Mouse (Mus musculus) midbrain, embryonic 12.5 days (tissue): ENCODE results near the gene Pmpcb. TPM values are rescaled to one million over a fixed set of nuclear protein-coding genes. Genes with fewer than 3 reads are reported as not detected.
"Not testable (repeated sequence)": the region's sequence is repeated elsewhere in the genome, so short reads cannot be mapped to it uniquely, and the experiment has no call there.

Experiments used
- ATAC-seq: fragments of 200-750 bp; cut with Nextera tagmentation; 2 replicates; pipeline ENCODE4 v1.8.0; 2017; ENCODE audit warnings: low read depth, moderate TSS enrichment, moderate library complexity; ENCODE audit not compliant: low FRiP score
- H3K27ac ChIP-seq: fragments of 300-500 bp; sonication (generic); replicated peaks from 2 replicates; pipeline ENCODE4 v1.5.1; 2016; ENCODE audit warnings: mild to moderate bottlenecking
- H3K27me3 ChIP-seq: fragments of 300-500 bp; sonication (generic); 2 replicates; pipeline ENCODE4 v1.6.1; 2016; ENCODE audit warnings: mild to moderate bottlenecking
- H3K36me3 ChIP-seq: fragments of 300-500 bp; sonication (generic); 2 replicates; pipeline ENCODE4 v1.6.1; 2016
- H3K4me1 ChIP-seq: fragments of 300-500 bp; sonication (generic); 2 replicates; pipeline ENCODE4 v1.6.1; 2016
- H3K4me2 ChIP-seq: fragments of 300-500 bp; sonication (generic); replicated peaks from 2 replicates; pipeline ENCODE4 v1.6.1; 2016; ENCODE audit warnings: mild to moderate bottlenecking, moderate library complexity
- H3K4me3 ChIP-seq: fragments of 300-500 bp; sonication (generic); 2 replicates; pipeline ENCODE4 v1.5.1; 2016; ENCODE audit warnings: mild to moderate bottlenecking
- H3K9ac ChIP-seq: fragments of 300-500 bp; sonication (generic); replicated peaks from 2 replicates; pipeline ENCODE4 v1.6.1; 2016; ENCODE audit warnings: mild to moderate bottlenecking, moderate library complexity
- H3K9me3 ChIP-seq: fragments of 300-500 bp; sonication (generic); 2 replicates; pipeline ENCODE4 v1.6.1; 2016; ENCODE audit warnings: mild to moderate bottlenecking
- WGBS: fragments of 180-500 bp; shearing (Covaris S2); methylation state at CpG from one replicate; pipeline ENCODE4 v1.1.7; 2016; 5-methylcytosine and 5-hydroxymethylcytosine counted together
- polyA plus RNA-seq: library from polyadenylated mRNA; unstranded; fragments of >200 nt; fragmentation: Nextera tagmentation; extraction: Ambion mirVana; gene quantifications from 2 replicates; pipeline ENCODE4 v1.2.1, GENCODE M21; 2016

The Pmpcb gene
- polyA plus RNA-seq, 1 experiment from 2014 or later, result 90.8 TPM

DNA sequence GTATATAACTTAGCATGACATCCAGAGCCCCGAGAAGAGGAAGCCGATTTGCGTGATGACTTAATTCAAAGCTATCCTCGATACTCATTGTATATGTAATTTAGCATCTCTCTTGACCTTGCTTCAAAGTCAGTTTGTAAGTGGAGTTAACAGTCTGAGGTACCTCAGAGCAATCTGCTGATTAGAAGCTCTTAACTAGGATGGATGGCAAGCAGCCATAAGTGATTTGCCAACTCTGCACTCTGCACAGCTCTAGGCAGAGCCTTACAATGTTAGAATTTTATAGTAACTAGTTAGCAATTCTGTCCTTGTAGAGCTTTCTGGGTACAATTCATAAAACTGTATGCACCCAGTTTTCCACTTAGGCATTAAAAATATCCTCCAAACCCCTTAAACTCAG lies 30.4 kb upstream of the Pmpcb start:
- WGBS, result 96% methylated on average over 4 of the region's 4 CpGs
- no peak for ATAC-seq
- H3K27ac ChIP-seq, result no peak overlapping the region

DNA sequence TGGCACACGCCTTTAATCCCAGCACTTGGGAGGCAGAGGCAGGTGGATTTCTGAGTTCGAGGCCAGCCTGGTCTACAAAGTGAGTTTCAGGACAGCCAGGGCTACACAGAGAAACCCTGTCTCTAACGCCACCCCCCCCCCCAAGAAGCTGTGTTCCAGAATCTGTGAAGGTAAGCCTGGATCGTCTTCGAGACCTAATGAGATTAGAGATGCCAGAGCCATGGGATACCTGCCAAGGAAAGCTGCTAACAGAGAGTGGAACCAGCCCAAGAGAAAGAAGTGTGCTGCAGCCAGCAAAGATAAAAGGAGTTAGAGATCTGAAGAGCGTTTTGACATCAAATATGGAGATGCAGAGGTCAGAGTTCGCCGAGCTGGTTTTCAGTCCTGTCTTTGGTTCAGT lies 28.9 kb upstream of the Pmpcb start:
- H3K4me2 ChIP-seq, ATAC-seq, H3K4me1 ChIP-seq, H3K9me3 ChIP-seq, H3K36me3 ChIP-seq, H3K4me3 ChIP-seq, H3K27me3 ChIP-seq, H3K9ac ChIP-seq, H3K27ac ChIP-seq: not testable (repeated sequence)
- WGBS, result 78% methylated on average over 8 of the region's 8 CpGs

More for the DNA sequence above, 30.4 kb upstream of the Pmpcb start:
- Histone ChIP-seq H3K27me3 (no peaks in the 10 kb centered on the region), H3K9ac (no peak overlapping the region), H3K4me3 (no peak overlapping the region), H3K4me2 (no peak overlapping the region), H3K4me1 (no peaks in the 10 kb centered on the region), H3K36me3 (no peaks in the 10 kb centered on the region), H3K9me3 (no peaks in the 10 kb centered on the region; the same call in 1 of the 2 replicates)

DNA sequence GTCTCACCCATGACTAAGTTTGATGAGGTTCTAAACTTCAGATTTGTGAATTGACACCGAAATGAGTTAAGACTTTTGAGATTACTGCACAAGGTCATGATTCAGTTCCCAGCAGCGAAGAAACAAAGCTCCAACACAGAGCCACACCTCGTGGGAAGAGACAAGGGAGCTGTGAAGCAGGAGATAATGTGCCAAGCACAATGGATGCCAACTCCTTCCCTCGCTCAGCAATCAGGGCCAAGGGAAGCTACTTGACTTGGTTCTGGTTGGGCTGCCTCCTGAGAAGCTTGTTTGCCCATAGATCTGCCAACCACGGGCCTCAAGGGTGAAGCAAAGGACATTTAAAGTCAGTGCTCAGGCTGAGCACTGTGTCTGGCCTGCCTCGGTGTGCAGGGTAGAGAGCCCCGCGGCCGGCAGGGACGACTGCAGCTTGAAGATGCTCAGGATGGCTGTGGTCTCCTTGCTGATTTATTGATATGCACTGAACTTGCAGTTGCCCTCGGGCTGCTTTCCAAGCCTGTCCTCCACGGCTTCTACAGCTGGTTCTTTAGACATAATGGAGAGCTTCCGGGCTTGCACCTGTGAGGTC lies 24.7 kb upstream of the Pmpcb start:
- Histone ChIP-seq H3K4me2 (no peak overlapping the region), H3K9ac (no peak overlapping the region), H3K4me3 (no peak overlapping the region), H3K9me3 (no peaks in the 10 kb centered on the region; the same call in 1 of the 2 replicates), H3K27ac (no peak overlapping the region), H3K27me3 (no peaks in the 10 kb centered on the region), H3K4me1 (no peaks in the 10 kb centered on the region), H3K36me3 (no peaks in the 10 kb centered on the region)
- ATAC-seq, result no peak
- WGBS, result 76% methylated on average over 13 of the region's 13 CpGs

DNA sequence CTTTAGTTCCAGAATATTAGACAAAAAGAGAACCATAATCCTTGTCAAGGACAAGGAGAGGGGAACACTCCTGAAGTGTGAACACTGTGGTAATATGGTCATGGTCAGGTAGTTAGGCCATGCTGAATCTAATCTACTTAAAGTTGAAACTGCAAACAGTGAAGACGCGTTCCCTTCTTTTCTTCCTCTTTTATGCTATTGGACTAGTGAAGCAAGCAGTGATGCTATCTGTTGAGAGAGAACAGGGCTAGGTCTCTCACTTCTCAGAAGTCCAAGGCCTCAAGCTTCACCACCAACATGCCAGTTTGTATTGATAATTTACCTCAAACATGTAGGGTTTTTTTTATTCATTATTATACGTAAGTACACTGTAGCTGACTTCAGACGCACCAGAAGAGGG lies 22.5 kb upstream of the Pmpcb start:
- ATAC-seq, result no peak
- no peak overlapping the region for H3K9ac ChIP-seq
- H3K4me3 ChIP-seq, result no peak overlapping the region
- no peak overlapping the region for H3K4me2 ChIP-seq
- H3K9me3 ChIP-seq, result no peaks in the 10 kb centered on the region
- 0 out of 2 replicates have a peak, but pooled peaks cover 4% of the 10 kb centered on the region for H3K4me1 ChIP-seq
- 93% methylated on average over 4 of the region's 4 CpGs for WGBS
- no peaks in the 10 kb centered on the region for H3K36me3 ChIP-seq
- no peaks in the 10 kb centered on the region for H3K27me3 ChIP-seq
- H3K27ac ChIP-seq, result no peak overlapping the region

DNA sequence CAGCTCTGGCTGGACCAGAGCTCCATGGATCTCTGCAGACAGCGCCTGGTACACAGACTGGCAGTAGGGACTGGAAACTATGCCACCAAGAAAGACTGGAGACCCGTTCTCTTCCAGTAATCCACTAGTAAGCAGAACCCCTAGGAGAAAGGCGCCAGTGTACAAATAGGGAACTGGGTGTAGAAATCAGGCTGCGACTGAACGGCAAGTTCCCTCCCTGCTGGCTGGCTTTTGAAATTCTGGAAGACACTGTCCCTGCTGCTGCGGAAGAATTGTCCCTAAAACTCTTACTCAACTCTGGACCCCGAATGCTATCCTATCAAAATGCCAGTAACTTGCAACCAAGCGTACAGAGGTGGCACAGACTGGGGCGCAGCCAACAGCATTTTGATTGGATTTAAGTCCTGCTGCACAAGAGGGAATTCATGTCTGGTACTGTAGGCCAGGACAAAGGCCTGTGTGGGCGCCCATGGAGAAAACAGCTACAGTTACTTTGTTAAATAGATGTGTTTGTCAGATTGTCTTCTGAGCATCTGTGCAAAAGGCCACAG lies 19.7 kb upstream of the Pmpcb start:
- H3K4me3 ChIP-seq, result no peak overlapping the region
- H3K9ac ChIP-seq, result no peak overlapping the region
- no peak overlapping the region for H3K27ac ChIP-seq
- no peaks in the 10 kb centered on the region for H3K9me3 ChIP-seq
- H3K4me1 ChIP-seq, result 0 out of 2 replicates have a peak, but pooled peaks cover 4% of the 10 kb centered on the region
- no peaks in the 10 kb centered on the region for H3K27me3 ChIP-seq
- H3K36me3 ChIP-seq, result no peaks in the 10 kb centered on the region
- no peak for ATAC-seq
- no peak overlapping the region for H3K4me2 ChIP-seq
- WGBS, result 85% methylated on average over 10 of the region's 10 CpGs

DNA sequence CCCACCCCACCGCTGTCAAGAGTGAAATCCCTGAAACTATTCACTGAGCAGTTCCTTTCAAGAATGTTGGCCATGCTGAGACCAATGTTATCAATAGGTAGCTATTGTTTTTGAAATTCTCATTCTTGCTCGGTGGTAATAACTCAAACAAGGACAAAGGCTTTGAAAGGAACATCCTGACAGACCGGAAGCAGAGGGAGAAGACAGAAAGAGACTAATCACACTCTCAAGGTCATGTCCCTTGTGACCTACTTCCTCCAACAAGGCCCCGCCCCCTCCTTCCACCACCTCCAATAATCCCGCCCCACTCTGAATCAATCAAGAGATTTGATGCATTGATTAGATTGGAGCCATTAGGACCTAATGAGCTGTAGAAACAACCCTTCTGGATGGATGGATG lies 18.4 kb upstream of the Pmpcb start:
- ATAC-seq, result no peak
- no peak overlapping the region for H3K27ac ChIP-seq
- 87% methylated on average over 5 of the region's 5 CpGs for WGBS
- H3K4me2 ChIP-seq, result no peak overlapping the region
- H3K9me3 ChIP-seq, result no peaks in the 10 kb centered on the region
- H3K9ac ChIP-seq, result no peak overlapping the region
- no peaks in the 10 kb centered on the region for H3K27me3 ChIP-seq
- H3K4me3 ChIP-seq, result no peak overlapping the region
- no peaks in the 10 kb centered on the region for H3K36me3 ChIP-seq
- 0 out of 2 replicates have a peak, but pooled peaks cover 4% of the 10 kb centered on the region for H3K4me1 ChIP-seq

DNA sequence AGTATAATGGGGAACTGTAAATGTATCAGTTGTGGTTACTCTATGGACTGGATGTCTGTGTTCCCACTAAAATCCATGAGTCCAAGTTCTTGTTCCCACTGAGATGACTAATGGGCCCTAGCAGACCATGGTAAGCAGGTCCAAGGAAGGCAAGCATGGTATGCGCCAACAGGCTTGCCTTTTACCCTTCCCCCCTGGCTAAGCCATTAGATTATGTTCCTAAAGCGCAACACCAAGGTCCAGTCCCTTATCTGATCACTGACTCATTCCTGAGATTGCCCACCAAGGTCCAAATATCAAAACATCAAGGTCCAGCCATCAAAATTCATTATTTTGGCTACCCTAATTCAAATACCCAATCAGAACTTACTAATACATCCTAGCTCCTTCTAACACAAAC lies 17.7 kb upstream of the Pmpcb start:
- H3K4me3 ChIP-seq, result no peak overlapping the region
- H3K27me3 ChIP-seq, result no peaks in the 10 kb centered on the region
- H3K9ac ChIP-seq, result no peak overlapping the region
- peaks cover 9% of the 10 kb centered on the region for H3K4me1 ChIP-seq
- no peak for ATAC-seq
- 96% methylated on average over 2 of the region's 2 CpGs for WGBS
- no peak overlapping the region for H3K27ac ChIP-seq
- no peaks in the 10 kb centered on the region for H3K9me3 ChIP-seq
- no peak overlapping the region for H3K4me2 ChIP-seq
- H3K36me3 ChIP-seq, result no peaks in the 10 kb centered on the region

DNA sequence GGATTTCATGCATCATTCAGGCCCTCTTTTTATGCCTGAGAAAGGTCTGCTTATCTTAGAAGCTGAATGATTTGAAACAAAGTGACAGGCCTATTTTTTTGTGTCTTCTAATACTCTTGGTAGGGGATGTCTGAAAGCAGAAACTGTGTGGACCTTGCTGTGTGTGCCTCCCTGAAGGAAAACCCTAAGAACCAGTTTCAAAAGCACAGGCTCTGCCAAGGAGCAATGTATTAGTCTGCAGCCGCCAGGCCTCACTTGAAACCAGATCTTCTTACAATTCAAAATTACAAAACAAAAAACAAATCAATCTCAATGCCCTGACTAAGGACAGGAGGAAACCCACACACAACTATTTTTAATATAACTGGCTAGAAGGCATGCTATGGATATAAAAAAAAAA lies 12.5 kb upstream of the Pmpcb start:
- no peaks in the 10 kb centered on the region for H3K36me3 ChIP-seq
- no peak overlapping the region for H3K9ac ChIP-seq
- 21% methylated on average over 1 of the region's 1 CpGs for WGBS
- no peak overlapping the region for H3K4me2 ChIP-seq
- no peaks in the 10 kb centered on the region for H3K9me3 ChIP-seq
- no peak overlapping the region for H3K4me3 ChIP-seq
- peak; percentile 57 for ATAC-seq
- peaks cover 19% of the 10 kb centered on the region for H3K4me1 ChIP-seq
- no peaks in the 10 kb centered on the region for H3K27me3 ChIP-seq
- peak overlapping the region; percentile 92 for H3K27ac ChIP-seq

DNA sequence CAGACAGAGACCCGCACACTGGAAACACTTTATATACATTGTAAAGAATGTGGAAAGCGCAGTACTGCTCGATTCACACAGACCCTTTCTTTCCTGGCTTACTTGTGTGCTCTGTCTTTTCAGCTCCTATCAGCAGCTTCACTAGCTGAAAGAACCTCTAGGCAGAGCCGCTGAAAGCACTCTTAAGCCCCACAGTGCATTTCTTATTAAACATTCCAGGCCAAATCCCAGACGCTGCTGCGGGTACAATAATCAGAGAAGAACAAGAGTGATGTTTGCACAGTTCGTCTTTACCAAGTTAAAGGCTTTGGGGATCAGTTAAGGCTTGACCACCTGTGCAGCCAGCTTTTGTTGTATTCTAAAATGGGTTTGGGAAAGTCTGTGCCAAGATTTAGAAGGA lies 12.1 kb upstream of the Pmpcb start:
- peaks cover 19% of the 10 kb centered on the region for H3K4me1 ChIP-seq
- H3K9ac ChIP-seq, result no peak overlapping the region
- no peak overlapping the region for H3K4me3 ChIP-seq
- ATAC-seq, result peak; percentile 84
- peak overlapping the region; percentile 92 for H3K27ac ChIP-seq
- WGBS, result 11% methylated on average over 7 of the region's 7 CpGs
- H3K27me3 ChIP-seq, result no peaks in the 10 kb centered on the region
- no peaks in the 10 kb centered on the region for H3K9me3 ChIP-seq
- no peak overlapping the region for H3K4me2 ChIP-seq
- no peaks in the 10 kb centered on the region for H3K36me3 ChIP-seq

DNA sequence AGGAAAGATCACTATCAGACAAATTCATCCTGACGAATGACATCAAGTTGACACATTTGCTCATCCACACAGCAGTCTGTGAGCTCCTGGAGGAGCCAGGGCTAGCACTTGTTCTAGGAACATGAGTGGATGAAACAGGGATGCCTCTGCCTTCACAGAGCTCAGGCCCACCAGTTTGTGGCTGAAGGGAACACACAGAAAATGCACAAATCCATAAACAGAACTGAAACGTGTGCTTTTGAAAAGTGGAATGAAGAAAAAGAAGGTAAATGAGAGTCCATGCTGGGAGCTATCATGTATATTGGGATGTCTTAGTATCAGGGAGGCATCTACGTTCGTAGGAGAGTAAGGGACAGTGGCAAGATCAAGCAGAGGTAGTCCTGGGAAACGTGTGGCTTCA lies 7.8 kb upstream of the Pmpcb start:
- no peak for ATAC-seq
- Histone ChIP-seq H3K4me3 (no peak overlapping the region), H3K4me1 (peaks cover 44% of the 10 kb centered on the region), H3K9me3 (no peaks in the 10 kb centered on the region), H3K27me3 (no peaks in the 10 kb centered on the region), H3K4me2 (no peak overlapping the region), H3K36me3 (no peaks in the 10 kb centered on the region), H3K27ac (no peak overlapping the region), H3K9ac (no peak overlapping the region)
- WGBS, result 85% methylated on average over 5 of the region's 5 CpGs

DNA sequence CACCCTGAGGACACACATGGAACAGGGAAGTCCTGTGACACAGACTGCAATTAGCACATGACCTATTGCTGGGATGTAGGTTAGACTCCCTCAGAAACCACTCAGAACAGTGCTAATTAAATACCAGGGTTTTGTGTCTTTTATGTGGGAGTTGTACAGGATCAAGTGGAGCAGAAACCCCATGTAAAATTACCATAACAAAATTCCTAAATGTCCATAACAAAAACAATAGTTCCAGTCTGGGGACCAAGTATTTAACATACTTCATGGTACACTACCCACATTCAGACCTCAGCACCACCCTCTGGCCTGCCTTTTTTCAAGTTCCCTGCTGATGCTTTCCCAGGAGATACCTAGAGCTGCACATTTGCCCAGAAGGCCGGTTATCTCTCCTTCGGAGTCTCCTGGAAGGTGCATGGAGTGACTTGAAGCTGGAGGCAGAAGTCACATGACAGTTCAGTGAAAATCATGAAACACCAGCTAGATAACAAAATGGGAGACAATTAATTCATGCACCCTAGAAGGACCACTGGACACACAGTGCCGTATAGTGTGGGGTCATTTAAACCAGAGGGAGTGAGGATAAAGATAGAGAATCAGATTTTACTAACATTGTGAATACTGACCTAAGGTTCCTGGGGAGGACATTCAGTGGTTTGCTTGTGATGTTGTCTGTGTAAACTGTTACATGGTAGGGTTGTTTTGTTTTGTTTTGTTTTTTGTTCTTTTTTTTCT lies 4.6 kb upstream of the Pmpcb start:
- Histone ChIP-seq H3K9ac (no peak overlapping the region), H3K4me2 (0 out of 2 replicates have a peak overlapping the region, but pooled peaks have one; percentile 17), H3K9me3 (no peaks in the 10 kb centered on the region), H3K27ac (peak overlapping the region; percentile 92), H3K36me3 (no peaks in the 10 kb centered on the region), H3K4me3 (no peak overlapping the region), H3K4me1 (peaks cover 40% of the 10 kb centered on the region), H3K27me3 (no peaks in the 10 kb centered on the region)
- ATAC-seq, result peak; percentile 47
- 13% methylated on average over 3 of the region's 3 CpGs for WGBS

DNA sequence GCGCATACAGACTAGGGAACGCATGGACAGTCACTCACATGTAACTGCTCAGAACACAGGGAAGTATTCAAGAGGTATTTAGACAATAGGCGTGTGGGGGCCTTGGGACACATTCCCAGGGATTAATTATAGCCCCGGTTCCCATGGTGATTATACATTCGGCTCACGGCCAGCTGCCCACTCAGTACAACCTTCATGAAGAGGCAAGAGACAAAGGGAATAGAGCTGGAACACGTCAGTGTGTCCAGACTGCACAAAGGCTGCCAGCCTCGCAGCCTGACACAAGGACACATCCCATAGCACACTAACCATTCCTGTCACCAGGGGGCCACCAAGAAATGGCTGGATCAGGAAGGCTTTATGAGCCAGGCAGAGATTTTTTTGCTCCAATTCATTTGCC lies 4.0 kb upstream of the Pmpcb start:
- Histone ChIP-seq H3K4me1 (peaks cover 45% of the 10 kb centered on the region), H3K4me3 (no peak overlapping the region)

More for the DNA sequence above, 4.0 kb upstream of the Pmpcb start:
- ATAC-seq, result peak; percentile 95
- no peaks in the 10 kb centered on the region for H3K9me3 ChIP-seq
- 8% methylated on average over 8 of the region's 8 CpGs for WGBS
- H3K36me3 ChIP-seq, result no peaks in the 10 kb centered on the region
- H3K27me3 ChIP-seq, result no peaks in the 10 kb centered on the region
- peak overlapping the region; percentile 17; the same call in 1 of the 2 replicates for H3K4me2 ChIP-seq
- H3K27ac ChIP-seq, result peak overlapping the region; percentile 92
- H3K9ac ChIP-seq, result no peak overlapping the region
